Mouse (Mus musculus): ENCODE measurements around the gene Atp13a5.

The Atp13a5 gene

DNA sequence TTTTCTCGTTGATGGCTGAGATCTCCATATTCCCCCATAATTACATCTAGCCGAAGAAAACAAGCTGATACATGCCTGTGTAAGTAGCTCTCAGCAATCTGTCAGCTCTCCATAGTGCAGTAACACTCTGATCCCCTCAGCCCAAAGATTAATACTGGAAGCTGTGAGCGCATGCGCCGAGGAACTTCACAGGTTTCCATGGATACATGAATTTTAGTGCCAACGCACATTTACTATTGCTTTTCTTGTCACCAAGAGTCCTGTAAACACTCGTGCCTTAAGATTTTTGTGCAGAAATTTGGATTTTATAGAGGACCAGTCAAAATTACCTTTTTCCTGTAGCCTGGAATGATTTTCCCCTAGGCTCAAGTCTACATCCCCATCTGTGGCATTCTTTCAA, 173.7 kb downstream of the Atp13a5 start:
- DNase-seq, result no peak

DNA sequence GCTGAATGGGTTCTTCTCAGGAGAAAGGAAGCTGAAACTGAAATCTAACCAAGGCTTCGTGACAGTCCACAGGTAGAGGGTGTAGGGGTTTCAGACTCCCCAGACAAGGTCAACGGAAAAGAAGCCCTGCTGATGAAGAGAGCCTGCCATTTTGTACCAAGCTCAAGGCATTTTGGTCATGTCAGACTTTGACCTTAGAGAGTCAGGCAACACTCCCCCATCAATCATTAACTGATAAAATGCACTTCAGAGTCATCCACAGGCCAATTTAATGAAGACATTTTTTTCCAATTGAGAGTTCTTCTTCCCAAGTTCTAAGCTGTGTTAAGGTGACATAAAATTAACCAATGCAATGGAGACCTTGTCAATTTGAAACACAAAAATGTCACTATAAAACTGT, 177.4 kb downstream of the Atp13a5 start:
- peak; percentile 28 to 54 for DNase-seq

DNA sequence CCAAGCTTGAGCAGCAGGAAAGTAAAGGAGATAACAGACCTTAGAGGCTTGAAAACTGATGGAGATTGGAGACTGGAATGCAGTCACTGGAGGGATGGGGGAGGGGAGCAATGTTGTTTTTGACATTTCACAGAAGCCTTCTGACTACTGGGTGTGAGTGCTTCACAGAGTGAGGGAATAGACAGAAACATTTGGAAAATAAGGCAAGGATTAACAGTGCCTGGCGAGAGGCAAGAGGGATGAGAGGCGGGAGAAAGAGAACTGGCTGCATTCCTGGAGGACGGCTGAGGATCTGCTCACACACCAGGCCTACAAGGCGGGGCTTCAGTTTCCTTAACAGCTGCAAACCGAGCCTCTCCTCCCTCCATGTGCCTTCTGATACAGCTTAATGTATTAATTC, 180.1 kb downstream of the Atp13a5 start:
- DNase-seq, result no peak

DNA sequence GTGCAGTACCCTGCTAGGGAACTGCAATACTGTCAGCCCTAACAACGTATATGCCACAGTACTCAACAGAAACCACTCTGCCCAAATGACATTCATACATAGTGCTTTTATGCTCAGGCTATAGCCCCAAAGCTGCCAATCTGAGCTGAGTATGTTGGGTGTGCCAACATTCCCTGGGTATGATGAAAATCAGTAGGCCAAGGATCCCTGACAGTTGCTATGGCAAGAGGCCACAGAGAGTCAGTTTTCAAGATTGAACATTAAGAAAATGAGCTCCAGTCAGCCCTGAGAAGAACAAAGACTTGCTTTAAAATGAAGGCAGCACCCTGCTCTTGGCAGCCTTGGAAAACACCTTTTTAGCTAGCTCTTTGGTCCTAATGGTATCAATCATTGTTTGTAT, 183.4 kb downstream of the Atp13a5 start:
- DNase-seq, result no peak

DNA sequence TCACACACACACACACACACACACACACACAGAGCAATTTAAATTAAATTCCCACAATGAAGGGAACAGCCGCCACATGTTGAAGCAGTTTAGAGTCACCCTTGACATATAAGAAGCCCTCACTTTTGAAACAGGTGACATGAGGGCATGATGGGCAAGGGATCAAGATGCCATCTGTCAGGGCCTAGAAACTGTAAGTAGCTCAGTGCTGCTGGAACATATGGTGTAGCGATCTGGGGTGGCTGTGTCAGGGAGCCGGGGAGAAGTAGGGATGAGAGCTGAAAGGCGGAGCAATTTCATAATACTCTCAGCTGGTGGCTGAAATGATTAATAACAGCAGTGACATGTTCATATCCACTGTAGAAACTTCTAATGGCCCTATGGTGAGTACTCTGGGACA, 184.6 kb downstream of the Atp13a5 start:
- no peak for DNase-seq

DNA sequence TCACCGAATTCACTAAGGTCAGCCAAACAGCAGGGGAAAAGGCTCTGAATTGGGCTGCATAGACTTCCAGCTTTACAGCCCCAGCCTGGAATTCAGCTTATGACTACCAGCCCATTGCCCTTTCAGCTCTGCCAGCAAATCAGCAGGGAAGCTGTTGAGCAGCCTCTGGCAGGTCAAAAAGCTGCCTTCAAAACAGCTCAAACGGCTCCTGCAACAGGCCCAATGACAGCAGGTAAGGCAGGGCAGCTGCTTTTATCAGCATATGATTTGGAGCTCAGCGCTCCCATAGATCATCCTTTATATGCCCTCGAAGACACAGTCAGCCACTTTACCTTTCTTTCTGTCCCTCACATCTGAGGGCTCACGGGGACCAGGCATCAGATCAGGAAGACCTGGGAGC, 185.6 kb downstream of the Atp13a5 start:
- no peak for DNase-seq

Data from kidney, adult 8-10 months (tissue).